Comparison of ENCODE assay signal across 8 mouse cellular contexts in the genomic region with DNA sequence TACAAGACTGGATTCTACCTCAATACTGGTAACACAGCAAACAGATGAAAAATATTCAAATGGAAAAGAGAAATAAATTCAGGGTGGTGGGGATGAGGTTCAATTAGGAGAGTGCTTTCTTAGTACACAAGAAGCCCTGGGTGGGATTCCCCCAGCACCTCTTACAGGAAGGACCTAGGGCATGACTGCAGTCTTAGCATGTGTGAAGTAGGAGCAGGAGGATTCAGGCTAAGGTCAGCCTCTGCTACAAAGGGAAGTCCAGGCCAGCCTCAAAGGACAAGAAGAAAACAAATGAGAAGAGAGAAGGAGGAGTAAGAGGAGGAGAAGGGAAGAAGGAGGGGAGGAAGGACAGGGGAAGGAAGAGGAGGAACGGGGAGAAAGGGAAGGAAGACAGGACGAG. TPM values are rescaled to one million over a fixed set of nuclear protein-coding genes. Genes with fewer than 3 reads are reported as not detected.
DNase-seq lines count a peak whose midpoint lies in the region; ATAC-seq and TF ChIP-seq lines count a peak whose summit lies in the region.

No protein-coding gene starts in this region.

- peaks cover 15% of the 10 kb centered on the region for H3K36me3 ChIP-seq in heart, adult 2 months (ENCODE audit: control insufficient read depth, insufficient read depth, low read length)
- H3K36me3 ChIP-seq in liver, embryonic 14.5 days (replicated peaks; ENCODE audit: control insufficient read depth, insufficient read depth, low read depth) = no peaks in the 10 kb centered on the region

- H3K27ac ChIP-seq in heart, adult 2 months = peak overlapping the region; percentile 98
- H3K27ac ChIP-seq in liver, embryonic 14.5 days = peak overlapping the region; percentile 79; the same call in 1 of the 2 replicates

- H3K79me2 ChIP-seq in heart, adult 2 months (replicated peaks; ENCODE audit: control insufficient read depth, insufficient read depth, low read length) = no peaks in the 10 kb centered on the region

- intact Hi-C loops in heart, adult 2 months (cut with DNase I) = no loop called here

- no peak for ATAC-seq in liver, embryonic 14.5 days (ENCODE audit: insufficient read depth)

- peaks cover 12% of the 10 kb centered on the region for H3K4me1 ChIP-seq in heart, adult 2 months (ENCODE audit: control insufficient read depth, insufficient read depth, low read length)
- peaks cover 37 to 54% of the 10 kb centered on the region in 2 experiments for H3K4me1 ChIP-seq in liver, embryonic 14.5 days (replicated peaks; ENCODE audit: control insufficient read depth in 2 of 2, insufficient read depth in 2 of 2, low read length in 1 of 2)

- no peak overlapping the region for H3K4me3 ChIP-seq in heart, adult 2 months
- no peak overlapping the region for H3K4me3 ChIP-seq in liver, embryonic 14.5 days (ENCODE audit: insufficient read depth in 1 of 2, low read depth in 2 of 2, low read length in 2 of 2)

- TF ChIP-seq EP300 in heart, adult 2 months (IDR thresholded peaks at IDR 0.05; ENCODE audit: insufficient read depth, low read depth, low read length) = no peak
- no peak for TF ChIP-seq EP300 in liver, embryonic 14.5 days (IDR thresholded peaks at IDR 0.05; ENCODE audit: low read depth)

- TF ChIP-seq CTCF in heart, adult 2 months (IDR thresholded peaks at IDR 0.05) = no peak
- TF ChIP-seq CTCF in liver, embryonic 14.5 days (IDR thresholded peaks at IDR 0.05; ENCODE audit: low read depth) = no peak

- no peak overlapping the region for H3K9ac ChIP-seq in heart, adult 2 months (ENCODE audit: low read depth, low read length)
- no peak overlapping the region; the same call in none of the 2 replicates for H3K9ac ChIP-seq in liver, embryonic 14.5 days (replicated peaks)

- no peaks in the 10 kb centered on the region for H3K27me3 ChIP-seq in heart, adult 2 months (ENCODE audit: control insufficient read depth, insufficient read depth, low read length)
- H3K27me3 ChIP-seq in liver, embryonic 14.5 days (ENCODE audit: control insufficient read depth, insufficient read depth, low read length) = no peaks in the 10 kb centered on the region

- TF ChIP-seq POLR2A in heart, adult 2 months (IDR thresholded peaks at IDR 0.05; ENCODE audit: insufficient read depth, low read depth, low read length) = no peak

- no peaks in the 10 kb centered on the region for H3K9me3 ChIP-seq in liver, embryonic 14.5 days (ENCODE audit: control insufficient read depth, low read length)

- no peak for DNase-seq in heart, adult 2 months
- DNase-seq in heart, adult 9 months (ENCODE audit: low spot score in 2 of 2) = no peak
- peak; percentile 48 for DNase-seq in thymus, postnatal 4 days
- DNase-seq in thymus, postnatal 36 days = no peak
- no peak for DNase-seq in liver, embryonic 14.5 days (ENCODE audit: low read depth in 3 of 3, low spot score in 3 of 3)
- DNase-seq in retina, embryonic 14.5 days (ENCODE audit: low spot score) = no peak
- DNase-seq in frontal cortex, postnatal 10 days (ENCODE audit: low spot score in 2 of 2) = no peak
- no peak for DNase-seq in adrenal gland, postnatal 14 days

- 28% methylated on average over 2 of the region's 2 CpGs for WGBS in heart, adult 2 months
- 22% methylated on average over 2 of the region's 2 CpGs for WGBS in liver, embryonic 14.5 days (ENCODE audit: insufficient replicate concordance)

- H3K4me2 ChIP-seq in liver, embryonic 14.5 days (ENCODE audit: low read depth) = peak overlapping the region; percentile 85

RNA-seq across cellular contexts. Expression of gene Chd2, which starts 54.8 kb away (rescaled TPM):
- 10 to 100 TPM; 38.1 to 43.3 TPM for total RNA-seq in heart, adult 2 months (2021)
- polyA plus RNA-seq in heart, adult 2 months (2012; rRNA removed) = 32.9 and 38.0 TPM in 2 replicates
- polyA plus RNA-seq in liver, embryonic 14.5 days (2012; rRNA removed) = 12.0 and 13.1 TPM in 2 replicates
- polyA plus RNA-seq in liver, embryonic 14.5 days (2014; fragmentation: Nextera tagmentation; extraction: Ambion mirVana) = 14.8 and 17.4 TPM in 2 replicates
- 45.1 and 52.8 TPM in 2 replicates for total RNA-seq in adrenal gland, postnatal 14 days (2021)
